Mouse (Mus musculus) frontal cortex, postnatal 36 days (tissue): ENCODE data around the gene Elavl2.

Source experiments
- DNase-seq, 2 experiments: peaks; one replicate each; pipeline ENCODE4 v3.0.0; 2022; ENCODE audit warnings: low spot score in 2 of 2

The Elavl2 gene

DNA sequence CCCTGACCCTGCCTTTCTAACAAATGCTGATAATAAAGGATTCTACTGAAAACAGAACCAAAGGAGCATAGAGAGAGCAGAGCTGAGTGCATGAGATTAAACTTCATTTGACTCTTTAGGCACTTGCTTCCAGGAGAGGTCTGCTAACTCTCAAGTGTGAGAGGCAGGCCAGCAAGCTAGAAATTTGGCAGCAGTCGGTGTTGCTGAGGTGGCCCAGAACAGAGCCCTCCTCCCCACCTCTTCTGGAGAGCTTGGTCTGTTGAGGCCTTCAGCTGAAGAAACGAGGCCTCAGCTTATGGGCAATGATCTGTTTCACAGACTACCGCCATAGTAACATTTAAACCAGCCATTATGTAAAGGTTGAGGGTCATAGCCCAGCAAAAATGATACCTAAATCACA, 186.7 kb downstream of the Elavl2 start:
- DNase-seq = no peak

DNA sequence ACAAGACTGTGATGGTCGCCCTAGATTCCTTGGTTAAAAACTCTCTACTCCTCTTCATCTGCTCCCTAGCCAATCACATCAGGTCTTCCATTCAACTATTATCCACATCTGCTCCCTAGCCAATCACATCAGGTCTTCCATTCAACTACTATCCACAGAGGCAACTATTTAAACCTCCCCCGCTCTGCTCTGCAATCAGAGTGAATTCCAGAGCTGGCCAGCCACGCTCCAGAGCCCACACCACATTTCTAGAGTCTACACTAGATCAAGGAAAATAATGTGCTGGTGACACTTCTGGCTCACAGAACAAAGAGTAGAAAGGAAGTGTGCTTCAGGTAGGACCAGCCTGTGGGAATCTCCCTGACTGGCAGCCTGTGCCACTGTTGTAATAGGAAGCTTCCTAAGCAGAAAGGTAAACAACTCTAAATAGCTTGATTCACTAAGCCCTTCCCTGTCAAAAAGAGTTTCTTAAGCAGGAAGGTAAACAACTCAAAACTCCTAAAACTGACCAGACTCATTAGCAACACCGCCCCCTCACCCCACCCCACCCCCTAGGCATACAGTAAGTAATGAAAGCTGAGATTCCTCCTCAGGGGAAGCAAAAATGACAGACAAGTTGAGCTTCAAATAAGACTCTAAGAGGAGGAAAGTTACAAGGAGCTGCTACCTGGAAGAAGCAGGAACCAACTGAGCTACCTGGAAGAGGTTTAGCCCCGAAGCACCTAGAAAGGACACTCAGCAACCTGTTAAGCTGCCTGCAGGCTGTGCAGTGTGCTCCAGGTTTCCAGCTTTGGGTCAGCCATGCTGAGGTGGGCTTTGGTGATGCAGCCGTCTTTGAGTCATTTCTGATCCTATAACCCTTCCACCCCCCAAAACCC, 191.9 kb downstream of the Elavl2 start:
- no peak for DNase-seq
